Mouse (Mus musculus): ENCODE measurements at regions not wholly inside any gene's neighbourhood (a gene's known extent, or its start where the extent isn't known, plus 50 kb on each side); places are given as distances from the start of the nearest gene placed in this dataset.

DNA sequence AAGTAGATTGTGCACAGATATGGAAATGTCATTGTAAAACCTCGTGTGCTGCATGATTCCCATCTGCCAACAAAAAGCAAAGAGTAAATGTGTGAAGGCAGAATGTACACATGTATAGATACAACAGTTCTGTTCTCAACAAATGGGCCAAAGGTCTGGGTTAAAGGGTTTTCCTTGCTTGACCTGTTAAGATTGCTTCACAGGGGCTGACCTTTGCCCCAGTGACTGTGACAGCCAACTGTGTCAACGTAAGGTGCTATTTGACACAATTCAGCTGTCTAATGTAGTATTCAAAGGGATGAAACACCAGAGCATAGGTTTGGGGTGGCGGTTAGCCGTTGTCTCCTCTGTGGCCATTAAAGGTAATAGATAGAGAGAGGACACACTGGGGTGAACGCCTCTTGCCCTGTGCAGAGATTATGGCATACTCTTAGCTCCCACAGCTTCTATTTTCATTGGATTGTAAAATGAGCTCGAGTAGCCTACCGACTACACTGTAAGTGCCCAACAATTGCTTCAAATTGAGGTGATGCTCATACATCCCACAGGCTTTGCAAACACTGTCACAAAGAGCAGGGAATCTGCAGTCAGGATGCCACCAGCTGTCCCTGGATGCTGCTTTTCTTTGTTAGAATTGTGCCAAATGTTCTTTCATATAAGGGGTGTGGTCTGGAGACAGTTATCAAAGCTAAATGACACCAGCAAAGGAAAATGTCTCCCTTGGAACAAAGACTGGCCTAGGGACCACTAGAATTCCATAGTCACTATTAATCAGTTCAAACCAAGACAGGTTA lies 513.0 kb upstream of the Gulo start:
- H3K36me3 ChIP-seq (ENCODE audit: control insufficient read depth, insufficient read depth), result no peaks in the 10 kb centered on the region
- no peak for ATAC-seq
- H3K4me1 ChIP-seq (replicated peaks; ENCODE audit: control insufficient read depth, insufficient read depth, low read length), result no peaks in the 10 kb centered on the region
- no peak overlapping the region for H3K27ac ChIP-seq (ENCODE audit: low read depth, low read length)
- no peak for TF ChIP-seq CTCF (IDR thresholded peaks at IDR 0.05; ENCODE audit: low read depth)
- no peak overlapping the region for H3K4me2 ChIP-seq (replicated peaks; ENCODE audit: low read depth)
- H3K9me3 ChIP-seq (ENCODE audit: control insufficient read depth), result no peaks in the 10 kb centered on the region
- WGBS, result 58% methylated on average over 7 of the region's 7 CpGs
- no peaks in the 10 kb centered on the region for H3K27me3 ChIP-seq (replicated peaks; ENCODE audit: control insufficient read depth, insufficient read depth, low read length)
- no peak overlapping the region for H3K4me3 ChIP-seq (ENCODE audit: low read depth, low read length)
- no peak overlapping the region for H3K9ac ChIP-seq (ENCODE audit: low read depth, low read length)

- Histone ChIP-seq H3K4me2 (replicated peaks; ENCODE audit: low read depth) (no peak overlapping the region), H3K4me3 (ENCODE audit: low read depth, low read length) (no peak overlapping the region), H3K4me1 (replicated peaks; ENCODE audit: control insufficient read depth, insufficient read depth, low read length) (no peaks in the 10 kb centered on the region), H3K27ac (ENCODE audit: low read depth, low read length) (no peak overlapping the region), H3K36me3 (ENCODE audit: control insufficient read depth, insufficient read depth) (no peaks in the 10 kb centered on the region), H3K9ac (ENCODE audit: low read depth, low read length) (no peak overlapping the region), H3K27me3 (replicated peaks; ENCODE audit: control insufficient read depth, insufficient read depth, low read length) (no peaks in the 10 kb centered on the region), H3K9me3 (ENCODE audit: control insufficient read depth) (no peaks in the 10 kb centered on the region)
- ATAC-seq, result no peak
- WGBS, result 92% methylated on average over 3 of the region's 3 CpGs
- no peak for TF ChIP-seq CTCF (IDR thresholded peaks at IDR 0.05; ENCODE audit: low read depth)
Measured at GRCm38 (mm10) chr14:66516770-66517169, 507.8 kb upstream of the Gulo start.

GRCm38 (mm10) chr14:66510750-66511149 lies 501.7 kb upstream of the Gulo start:
- Histone ChIP-seq H3K4me3 (ENCODE audit: low read depth, low read length) (no peak overlapping the region), H3K27ac (ENCODE audit: low read depth, low read length) (no peak overlapping the region), H3K4me1 (replicated peaks; ENCODE audit: control insufficient read depth, insufficient read depth, low read length) (no peaks in the 10 kb centered on the region), H3K4me2 (replicated peaks; ENCODE audit: low read depth) (no peak overlapping the region), H3K27me3 (replicated peaks; ENCODE audit: control insufficient read depth, insufficient read depth, low read length) (no peaks in the 10 kb centered on the region), H3K9me3 (ENCODE audit: control insufficient read depth) (no peaks in the 10 kb centered on the region), H3K36me3 (ENCODE audit: control insufficient read depth, insufficient read depth) (no peaks in the 10 kb centered on the region), H3K9ac (ENCODE audit: low read depth, low read length) (no peak overlapping the region)
- no peak for ATAC-seq
- 83% methylated on average over 5 of the region's 5 CpGs for WGBS
- TF ChIP-seq CTCF (IDR thresholded peaks at IDR 0.05; ENCODE audit: low read depth), result no peak

DNA sequence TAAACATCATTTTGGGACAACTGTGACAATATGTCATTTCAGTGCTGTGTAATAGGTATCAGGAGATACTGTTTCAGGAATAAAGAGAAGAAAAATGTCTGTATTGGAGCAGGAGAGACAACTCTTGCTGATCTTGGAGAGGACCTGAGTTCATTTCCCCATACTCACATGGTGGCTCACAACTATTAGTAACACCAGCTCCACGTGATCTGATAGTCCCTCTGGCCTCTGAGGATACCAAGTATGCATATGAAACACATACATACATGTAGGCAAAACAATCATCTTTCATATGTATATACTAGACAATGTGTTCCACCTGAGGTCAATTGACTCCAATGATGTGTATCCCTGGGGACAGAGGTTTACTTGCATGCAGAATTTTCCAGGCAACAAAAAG lies 501.2 kb upstream of the Gulo start:
- no peak overlapping the region for H3K27ac ChIP-seq (ENCODE audit: low read depth, low read length)
- H3K9me3 ChIP-seq (ENCODE audit: control insufficient read depth), result no peaks in the 10 kb centered on the region
- TF ChIP-seq CTCF (IDR thresholded peaks at IDR 0.05; ENCODE audit: low read depth), result no peak
- 60% methylated on average over 1 of the region's 1 CpGs for WGBS
- H3K27me3 ChIP-seq (replicated peaks; ENCODE audit: control insufficient read depth, insufficient read depth, low read length), result no peaks in the 10 kb centered on the region
- H3K4me3 ChIP-seq (ENCODE audit: low read depth, low read length), result no peak overlapping the region
- H3K4me2 ChIP-seq (replicated peaks; ENCODE audit: low read depth), result no peak overlapping the region
- no peak overlapping the region for H3K9ac ChIP-seq (ENCODE audit: low read depth, low read length)
- H3K36me3 ChIP-seq (ENCODE audit: control insufficient read depth, insufficient read depth), result no peaks in the 10 kb centered on the region
- no peak for ATAC-seq
- no peaks in the 10 kb centered on the region for H3K4me1 ChIP-seq (replicated peaks; ENCODE audit: control insufficient read depth, insufficient read depth, low read length)

- 85% methylated on average over 7 of the region's 7 CpGs for WGBS
- Histone ChIP-seq H3K4me3 (ENCODE audit: low read depth, low read length) (no peak overlapping the region), H3K9ac (ENCODE audit: low read depth, low read length) (no peak overlapping the region), H3K36me3 (ENCODE audit: control insufficient read depth, insufficient read depth) (no peaks in the 10 kb centered on the region), H3K4me1 (replicated peaks; ENCODE audit: control insufficient read depth, insufficient read depth, low read length) (no peaks in the 10 kb centered on the region), H3K9me3 (ENCODE audit: control insufficient read depth) (no peaks in the 10 kb centered on the region), H3K27me3 (replicated peaks; ENCODE audit: control insufficient read depth, insufficient read depth, low read length) (no peaks in the 10 kb centered on the region), H3K27ac (ENCODE audit: low read depth, low read length) (no peak overlapping the region), H3K4me2 (replicated peaks; ENCODE audit: low read depth) (no peak overlapping the region)
- no peak for TF ChIP-seq CTCF (IDR thresholded peaks at IDR 0.05; ENCODE audit: low read depth)
- ATAC-seq, result no peak
Measured at GRCm38 (mm10) chr14:66509706-66510105, 500.7 kb upstream of the Gulo start.

DNA sequence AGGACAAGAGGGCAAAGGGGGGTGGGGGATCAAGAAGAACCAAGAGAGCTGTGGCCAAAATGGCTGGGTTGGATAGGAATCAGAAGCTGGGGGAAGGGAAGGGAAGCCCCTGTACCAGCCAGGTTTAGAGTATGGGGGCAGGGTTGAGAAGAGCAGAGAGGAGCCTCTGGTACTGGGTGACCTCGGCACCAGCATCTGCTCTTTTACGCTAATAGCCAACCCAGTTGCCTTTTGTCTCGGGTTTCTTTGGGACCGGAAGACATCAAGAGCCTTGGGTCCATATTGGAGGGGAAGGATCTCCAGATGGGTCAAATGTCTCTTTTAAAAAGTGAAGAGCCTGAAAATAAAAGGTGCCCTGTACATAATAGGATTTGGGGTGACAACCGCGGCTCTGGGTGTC lies 493.0 kb upstream of the Gulo start:
- no peak for TF ChIP-seq CTCF (IDR thresholded peaks at IDR 0.05; ENCODE audit: low read depth)
- ATAC-seq, result no peak
- Histone ChIP-seq H3K9ac (ENCODE audit: low read depth, low read length) (no peak overlapping the region), H3K27me3 (replicated peaks; ENCODE audit: control insufficient read depth, insufficient read depth, low read length) (no peaks in the 10 kb centered on the region), H3K27ac (ENCODE audit: low read depth, low read length) (no peak overlapping the region), H3K4me3 (ENCODE audit: low read depth, low read length) (no peak overlapping the region), H3K4me2 (replicated peaks; ENCODE audit: low read depth) (no peak overlapping the region), H3K4me1 (replicated peaks; ENCODE audit: control insufficient read depth, insufficient read depth, low read length) (no peaks in the 10 kb centered on the region), H3K9me3 (ENCODE audit: control insufficient read depth) (no peaks in the 10 kb centered on the region), H3K36me3 (ENCODE audit: control insufficient read depth, insufficient read depth) (no peaks in the 10 kb centered on the region)
- 87% methylated on average over 6 of the region's 6 CpGs for WGBS
